ENCODE assay signal across 1 mouse cellular context in genomic region chr16:87484367-87484766, GRCm38 (mm10).
TF ChIP-seq lines count a peak whose summit lies in the region.

No protein-coding gene starts in this region.

TF ChIP-seq in MEL, 35 proteins besides CTCF, POLR2A, EP300 and RAD21:
- no peak for TF ChIP-seq MXI1 (IDR thresholded peaks at IDR 0.05; ENCODE audit: low read depth, low read length)
- peak; percentile 14; the same call in 1 of the 2 replicates for TF ChIP-seq POLR2AphosphoS2 (IDR thresholded peaks at IDR 0.05; ENCODE audit: low read length)
